Mouse (Mus musculus): Measurements from ENCODE around the gene Mcrip2.

DNA sequence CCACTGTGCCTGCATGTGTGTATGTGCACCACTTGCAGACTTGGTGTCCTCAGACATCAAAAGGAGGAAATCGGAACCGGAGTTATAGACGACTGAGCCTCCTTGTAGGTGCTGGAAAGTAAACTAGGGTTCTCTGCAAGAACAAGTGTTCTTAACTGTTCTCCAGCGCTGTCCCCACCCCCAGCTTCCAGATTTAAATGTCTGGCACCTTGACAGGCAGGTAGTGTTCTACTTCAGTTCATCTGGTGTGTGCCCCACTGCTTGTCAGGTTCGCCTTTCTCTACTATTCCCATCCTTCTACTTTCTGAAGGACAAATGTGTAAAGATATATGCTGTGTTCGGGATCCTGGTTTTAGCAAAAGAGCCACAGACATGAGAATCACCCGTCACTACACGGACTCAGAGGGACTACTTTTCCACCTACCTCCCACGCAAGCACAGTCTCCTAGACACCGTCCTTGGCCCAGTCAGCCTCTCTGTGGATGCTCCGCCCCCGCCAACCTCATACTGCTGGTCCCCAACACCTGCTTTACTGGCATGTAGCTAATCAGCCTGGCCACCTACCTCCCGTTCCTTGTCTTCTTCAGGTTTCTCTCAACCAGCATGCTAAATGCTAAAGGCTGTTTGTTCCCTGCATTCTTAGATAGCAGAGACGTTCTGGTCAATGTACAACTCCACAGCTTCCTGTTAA, 44.8 kb upstream of the Mcrip2 start:
- TF ChIP-seq EP300 (IDR thresholded peaks at IDR 0.05; ENCODE audit: low read length) (no peak), NRF1 (IDR thresholded peaks at IDR 0.05; ENCODE audit: low read depth, low read length) (no peak), CTCF (conservative IDR thresholded peaks at IDR 0.05 in 1 of 2, IDR thresholded peaks at IDR 0.05 in 1 of 2; ENCODE audit: low read depth in 2 of 2, low read length in 2 of 2) (no peak), E2F4 (IDR thresholded peaks at IDR 0.05; ENCODE audit: insufficient replicate concordance, low read depth, low read length) (no peak), SMC3 (IDR thresholded peaks at IDR 0.05; ENCODE audit: low read depth, low read length) (no peak), UBTF (IDR thresholded peaks at IDR 0.05; ENCODE audit: low read depth, low read length) (no peak), MEF2A (IDR thresholded peaks at IDR 0.05; ENCODE audit: borderline replicate concordance, low read depth, low read length) (no peak), POLR2A (IDR thresholded peaks at IDR 0.05; ENCODE audit: low read depth, low read length) (no peak)
